Mouse (Mus musculus) CD4-positive naive resting alpha-beta T cell, adult 57 days (primary cell): Measurements from ENCODE around the gene Rps3. TPM values are rescaled to one million over a fixed set of nuclear protein-coding genes. Genes with fewer than 3 reads are reported as not detected.

Experiments
- total RNA-seq: library from RNA; stranded (reverse); gene quantifications from one replicate; pipeline ENCODE4 v1.2.4, GENCODE M21; 2023

Gene Rps3
- total RNA-seq, result 1,620 TPM

GRCm38 (mm10) chr7:99483271-99483923, at the start of gene Rps3:
TSS of gene Rps3 (minus strand) at chr7:99483738.

GRCm38 (mm10) chr7:99465811-99466210, 17.7 kb downstream of the Rps3 start, which contains the start of gene Klhl35:
TSS of gene Klhl35 (plus strand) at chr7:99466004.

Other genes with a start within 250 kb of the Rps3 start
- gene Mogat2, start 245.1 kb downstream of the Rps3 start, total RNA-seq, result not detected
- gene Map6, start 216.3 kb downstream of the Rps3 start, total RNA-seq, result 0.89 TPM
- 5.0 TPM for gene Serpinh1, start 130.5 kb downstream of the Rps3 start, total RNA-seq
- gene Gdpd5, start 102.3 kb downstream of the Rps3 start, total RNA-seq, result 6.4 TPM
- 0.68 TPM for gene Klhl35, start 17.7 kb downstream of the Rps3 start, total RNA-seq
- 90.6 TPM for gene Arrb1, start 51.7 kb upstream of the Rps3 start, total RNA-seq
- 3.8 TPM for gene Tpbgl, start 143.4 kb upstream of the Rps3 start, total RNA-seq
- 0.56 TPM for gene Slco2b1, start 227.6 kb upstream of the Rps3 start, total RNA-seq
- not detected for gene Olfr520, start 246.5 kb upstream of the Rps3 start, total RNA-seq